ENCODE assay signal across 25 mouse cellular contexts in the genomic region with DNA sequence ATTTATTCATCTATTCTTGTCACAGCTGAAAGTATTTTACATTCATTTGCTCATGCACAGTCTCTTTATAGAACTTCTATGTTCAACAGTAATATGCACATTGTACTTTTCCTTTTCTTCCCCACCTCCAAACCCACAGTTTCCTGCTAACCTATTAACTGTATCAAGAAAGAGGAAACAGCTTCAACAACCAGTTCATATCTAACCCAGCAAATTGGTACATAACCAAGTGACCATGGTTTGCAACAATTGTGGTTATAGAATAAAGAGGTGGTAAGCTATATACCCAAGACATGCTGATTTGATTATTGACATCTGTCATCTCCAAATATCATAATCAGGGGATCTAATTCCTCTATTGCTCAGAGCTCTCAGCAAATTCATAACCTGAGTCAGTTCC.
"Had no signal": no experiment of that assay in that cellular context is flagged by ENCODE, and none has a peak within 500 bp of the region (broad histone marks: within the 10 kb centered on the region; RNA-seq: fewer than 3 reads in every experiment).

No protein-coding gene starts in this region.

- H3K36me3 ChIP-seq: kidney, embryonic 15.5 days; limb, embryonic 10.5 days; limb, embryonic 13.5 days; liver, embryonic 12.5 days; liver, embryonic 15.5 days; lung, embryonic 15.5 days; midbrain, embryonic 12.5 days; midbrain, embryonic 15.5 days; neural tube, embryonic 12.5 days; neural tube, embryonic 15.5 days had no signal

- H3K9ac ChIP-seq: kidney, embryonic 15.5 days; limb, embryonic 13.5 days; liver, embryonic 12.5 days; liver, embryonic 15.5 days; lung, embryonic 15.5 days; midbrain, embryonic 12.5 days; midbrain, embryonic 15.5 days; neural tube, embryonic 12.5 days; neural tube, embryonic 15.5 days had no signal

- H3K27me3 ChIP-seq: kidney, embryonic 15.5 days; limb, embryonic 13.5 days; liver, embryonic 12.5 days; liver, embryonic 15.5 days; lung, embryonic 15.5 days; midbrain, embryonic 12.5 days; midbrain, embryonic 15.5 days; neural tube, embryonic 12.5 days; neural tube, embryonic 15.5 days had no signal

- H3K9me3 ChIP-seq: kidney, embryonic 15.5 days; limb, embryonic 10.5 days; limb, embryonic 13.5 days; liver, embryonic 12.5 days; liver, embryonic 15.5 days; lung, embryonic 15.5 days; midbrain, embryonic 12.5 days; midbrain, embryonic 15.5 days; neural tube, embryonic 12.5 days; neural tube, embryonic 15.5 days had no signal

- DNase-seq: kidney, adult 8-10 months; kidney, postnatal 10 days; kidney, postnatal 36 days; layer of hippocampus, postnatal 36 days; liver; lung, adult 18-20 months; lung, postnatal 10 days; lung, postnatal 36 days; right cerebral cortex, adult 18-20 months; right cerebral cortex, postnatal 14 days; right cerebral cortex, postnatal 4 days; thymus, adult 2 months; thymus, postnatal 14 days had no signal

- H3K4me3 ChIP-seq: kidney, embryonic 15.5 days; left cerebral cortex, adult 2 months; limb, embryonic 10.5 days; limb, embryonic 13.5 days; liver, embryonic 12.5 days; liver, embryonic 15.5 days; lung, embryonic 15.5 days; midbrain, embryonic 12.5 days; midbrain, embryonic 15.5 days; neural tube, embryonic 12.5 days; neural tube, embryonic 15.5 days had no signal

- ATAC-seq: liver, embryonic 12.5 days; midbrain, embryonic 15.5 days had no signal

- H3K4me1 ChIP-seq: kidney, embryonic 15.5 days; limb, embryonic 10.5 days; limb, embryonic 13.5 days; liver, embryonic 12.5 days; liver, embryonic 15.5 days; lung, embryonic 15.5 days; midbrain, embryonic 12.5 days; midbrain, embryonic 15.5 days; neural tube, embryonic 12.5 days; neural tube, embryonic 15.5 days had no signal

- H3K27ac ChIP-seq: kidney, embryonic 15.5 days; left cerebral cortex, adult 2 months; limb, embryonic 10.5 days; limb, embryonic 13.5 days; liver, embryonic 12.5 days; liver, embryonic 15.5 days; lung, embryonic 15.5 days; midbrain, embryonic 12.5 days; midbrain, embryonic 15.5 days; neural tube, embryonic 12.5 days; neural tube, embryonic 15.5 days; stomach, postnatal 0 days had no signal
